Mouse (Mus musculus) left cerebral cortex, postnatal 36 days (tissue): ENCODE data around the gene Pmel. TPM values are rescaled to one million over a fixed set of nuclear protein-coding genes. Genes with fewer than 3 reads are reported as not detected.
A peak's percentile ranks its signal among the peaks of the same experiment; 100 is the strongest.

Experiments
- DNase-seq, 2 experiments: peaks; one replicate each; pipeline ENCODE4 v3.0.0; 2021 to 2022; ENCODE audit warnings: low spot score in 2 of 2, mixed read lengths in 1 of 2
- intact Hi-C: fragments of 180-260 bp; cut with DNase I; formaldehyde crosslinking; loops from one replicate; pipeline ENCODE4 v1.15.1; 2025
- total RNA-seq, 2 experiments: library from RNA; stranded (reverse); gene quantifications; 2 replicates each; pipeline ENCODE4 v1.2.3; 2021

Gene Pmel
- under 1 TPM; 0.48 to 0.79 TPM for total RNA-seq

DNA sequence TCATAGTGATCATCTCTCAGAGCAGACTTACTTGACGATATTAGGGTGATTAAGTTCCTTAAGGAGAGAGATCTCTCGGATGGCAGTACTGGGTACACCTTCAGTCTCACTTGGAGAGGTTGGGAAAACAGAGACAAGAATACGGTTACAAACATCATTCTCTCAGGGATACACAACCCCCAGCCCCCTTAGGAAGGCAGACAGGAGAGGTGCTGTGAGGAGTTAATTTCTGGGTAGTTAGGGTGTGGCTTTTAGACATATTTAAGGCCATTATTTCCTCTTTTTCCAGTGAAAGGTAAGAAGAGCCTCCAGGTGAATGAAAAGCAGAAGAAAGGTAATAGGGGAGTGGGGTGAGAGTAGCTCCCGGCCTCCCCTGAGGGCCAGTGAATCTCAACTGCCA is at the start of gene Pmel:
Gene Pmel (plus strand): TSS at position 301 of the 400 bp plus-strand sequence.
- intact Hi-C loops = no loop called here
- no peak for DNase-seq

DNA sequence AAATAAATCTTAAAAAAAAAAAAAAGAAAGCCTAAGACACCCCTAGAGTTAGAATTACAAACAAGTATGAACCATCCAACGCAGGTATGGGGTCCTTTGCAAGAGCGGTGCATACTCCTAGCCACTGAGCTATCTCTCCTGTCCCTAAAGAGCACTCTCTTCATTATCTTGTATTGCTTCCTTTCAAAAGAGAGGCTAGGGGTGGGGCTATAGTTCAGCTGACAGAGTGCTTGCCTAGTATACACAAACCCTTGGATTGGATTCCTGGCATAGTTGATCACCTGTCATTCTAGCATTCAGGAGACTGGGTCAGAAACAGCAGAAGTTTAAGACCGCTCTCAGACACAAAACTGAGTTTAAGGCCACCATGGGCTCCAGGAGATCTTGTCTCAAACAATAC is 48.7 kb upstream of the Pmel start:
- intact Hi-C loops = no loop called here
- no peak for DNase-seq

DNA sequence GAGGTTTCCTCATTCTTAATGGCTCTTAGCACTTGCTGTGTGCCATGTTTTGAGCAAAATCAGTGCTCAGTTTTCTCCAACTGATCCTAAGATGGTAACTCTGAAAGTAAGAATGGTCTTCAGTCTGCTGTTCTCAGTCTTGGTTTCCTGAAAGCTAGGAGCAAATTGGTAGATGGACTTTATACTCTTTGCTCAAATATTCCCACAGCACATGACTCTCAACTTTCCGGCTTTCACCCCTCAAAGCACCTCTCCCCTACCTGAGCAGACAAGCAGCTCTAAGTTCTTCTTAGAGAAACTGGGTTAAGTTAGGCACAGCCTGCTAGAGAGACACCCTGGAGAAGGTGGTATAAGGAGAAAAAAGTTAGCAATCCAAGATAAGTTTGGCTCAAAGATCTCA is 47.3 kb upstream of the Pmel start:
- intact Hi-C loops = no loop called here
- DNase-seq = no peak

DNA sequence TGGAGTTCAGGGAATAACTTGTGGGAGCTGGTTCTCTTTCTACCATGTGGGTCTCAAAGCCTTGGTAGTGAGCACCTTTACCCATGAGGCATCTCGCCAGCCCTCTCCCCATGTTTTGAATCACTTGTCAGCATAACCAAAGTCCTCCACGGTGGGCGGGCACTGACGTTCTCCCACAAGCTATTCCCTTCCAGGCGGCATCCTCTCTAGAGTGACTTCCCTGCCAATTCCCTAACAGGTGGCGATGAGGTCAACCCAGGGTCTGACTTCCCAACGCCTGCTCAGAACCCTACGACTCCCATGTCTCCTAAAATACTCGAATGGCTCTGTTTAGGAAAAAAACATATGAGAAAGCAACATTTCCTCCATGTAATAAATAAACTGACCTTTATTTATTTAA is 46.2 kb upstream of the Pmel start:
- intact Hi-C loops = no loop called here
- no peak for DNase-seq

DNA sequence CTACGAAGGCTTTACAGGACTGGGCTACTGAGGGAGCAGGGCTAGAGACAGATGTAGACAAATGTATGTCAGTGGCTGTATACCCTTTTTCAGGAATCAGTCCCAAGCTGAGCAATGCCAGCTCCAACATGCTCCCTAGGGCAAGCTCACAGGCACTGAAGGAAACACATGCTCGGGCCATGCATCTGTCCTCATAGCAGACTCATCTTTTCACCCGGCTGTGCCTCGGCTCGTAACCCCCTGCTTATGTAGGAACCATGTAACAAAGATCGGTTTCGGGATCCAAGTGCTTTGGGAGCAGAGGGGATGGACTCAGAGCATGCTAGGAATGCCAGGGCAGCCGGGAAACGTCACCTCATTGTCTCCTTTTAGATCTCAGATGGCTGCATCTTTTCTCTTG is 44.5 kb upstream of the Pmel start:
- no peak for DNase-seq
- intact Hi-C loops = no loop called here

DNA sequence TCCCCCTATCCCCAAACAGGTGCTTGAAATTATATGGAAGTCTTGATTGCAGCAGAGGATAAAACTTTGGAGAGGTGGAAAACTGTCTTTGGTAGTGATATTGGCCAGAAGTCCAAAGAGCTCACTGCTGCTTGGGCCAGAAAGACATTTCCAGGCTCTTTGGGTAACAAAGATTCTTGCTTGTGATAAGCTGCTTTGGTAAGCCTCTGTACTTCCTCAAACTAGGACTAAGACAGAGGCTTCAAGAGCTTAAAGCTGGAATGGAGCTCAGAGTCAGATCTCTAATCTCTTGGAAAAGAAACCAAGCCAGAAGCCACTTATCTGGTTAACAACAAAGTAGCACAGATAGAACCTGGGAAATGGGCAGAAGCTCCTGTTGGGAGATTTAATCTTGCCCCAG is 41.5 kb upstream of the Pmel start:
- intact Hi-C loops = no loop called here
- DNase-seq = no peak

DNA sequence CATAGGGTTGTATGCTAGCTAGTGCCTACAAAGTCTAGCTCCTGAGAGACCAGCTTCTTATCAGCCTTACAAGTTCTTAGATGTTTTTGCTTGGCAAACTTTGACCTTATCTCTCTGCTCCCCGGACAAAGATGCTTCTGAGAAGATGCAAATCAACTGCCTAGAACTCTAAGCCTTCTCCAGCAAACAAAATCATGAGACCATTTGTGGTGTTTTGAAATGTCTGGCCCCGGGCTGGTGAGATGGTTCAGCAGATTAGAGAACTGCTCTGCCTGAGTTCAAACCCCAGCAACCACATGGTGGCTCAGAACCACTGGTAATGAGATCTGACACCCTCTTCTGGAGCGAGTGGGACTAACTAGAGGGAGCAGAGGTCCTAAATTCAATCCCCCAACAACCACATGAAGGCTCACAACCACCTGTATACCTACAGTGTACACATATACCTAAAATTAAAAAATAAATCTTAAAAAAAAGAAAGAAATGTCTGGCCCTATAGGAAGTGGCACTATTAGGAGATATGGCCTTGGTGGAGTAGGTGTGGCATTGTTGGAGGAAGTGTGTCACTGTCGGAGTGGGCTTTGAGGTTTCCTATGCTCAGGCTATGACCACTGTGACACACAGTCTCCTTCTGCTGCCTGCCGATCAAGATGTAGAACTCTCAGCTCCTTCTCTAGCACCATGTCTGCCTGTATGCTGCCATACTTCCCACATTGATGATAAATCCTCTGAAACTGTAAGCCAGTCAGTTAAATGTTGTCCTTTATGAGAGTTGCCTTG is 40.4 kb upstream of the Pmel start:
- intact Hi-C loops = no loop called here
- DNase-seq = no peak

DNA sequence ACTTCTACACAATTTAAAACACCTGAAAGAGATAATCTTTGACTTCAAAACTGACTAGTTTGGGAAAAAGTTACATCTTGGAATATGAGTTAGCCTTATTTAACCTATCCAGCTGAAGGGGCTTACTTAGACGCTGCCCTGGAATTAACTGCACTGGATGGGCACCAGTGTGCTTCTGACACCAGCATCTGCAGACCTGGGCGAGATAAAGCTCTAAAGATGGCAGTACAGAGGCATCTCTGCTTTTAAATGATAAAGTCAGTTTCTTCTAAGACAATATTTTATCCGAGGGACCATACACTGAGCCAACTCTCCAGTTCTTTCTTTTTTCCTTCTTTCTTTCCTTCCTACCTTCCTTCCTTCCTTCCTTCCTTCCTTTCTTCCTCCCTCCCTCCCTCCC is 39.2 kb upstream of the Pmel start:
- DNase-seq = no peak
- intact Hi-C loops = no loop called here

DNA sequence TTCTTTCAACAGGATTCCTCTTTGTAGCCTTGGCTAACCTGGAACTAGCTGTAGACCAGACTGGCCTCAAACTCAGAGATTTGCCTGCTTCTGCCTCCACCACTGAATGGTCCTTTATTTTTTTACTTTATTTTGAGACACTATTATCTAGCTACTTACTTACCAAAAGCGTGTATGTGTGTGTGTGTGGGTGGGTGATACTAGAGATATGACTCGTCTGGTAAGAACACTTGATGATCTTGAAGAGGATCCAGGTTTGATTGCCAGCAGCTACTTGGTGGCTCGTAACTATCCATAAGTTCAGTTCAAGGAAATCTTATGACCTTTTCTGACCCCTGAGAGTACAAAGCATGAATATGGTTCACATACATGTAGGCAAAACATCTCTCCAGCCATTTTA is 38.7 kb upstream of the Pmel start:
- intact Hi-C loops = no loop called here
- DNase-seq = no peak

DNA sequence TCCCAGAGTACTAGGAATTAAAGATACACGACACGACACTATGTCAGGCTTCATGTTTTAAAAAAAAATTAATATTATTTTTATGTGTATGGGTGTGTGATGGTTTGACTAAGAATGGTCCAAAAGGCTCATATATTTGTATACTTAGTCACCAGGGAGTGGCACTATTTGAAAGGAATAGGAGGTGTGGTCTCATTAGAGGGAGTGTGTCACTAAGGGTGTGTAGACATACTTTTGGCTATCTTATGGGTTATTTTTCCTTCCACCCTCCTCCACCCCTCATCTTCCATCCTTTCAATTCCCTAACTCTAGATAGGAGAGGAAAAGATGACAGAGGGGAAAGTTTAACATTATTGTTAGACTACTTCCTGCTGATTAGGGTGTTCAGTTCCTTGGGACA is 38.2 kb upstream of the Pmel start:
- intact Hi-C loops = no loop called here

DNA sequence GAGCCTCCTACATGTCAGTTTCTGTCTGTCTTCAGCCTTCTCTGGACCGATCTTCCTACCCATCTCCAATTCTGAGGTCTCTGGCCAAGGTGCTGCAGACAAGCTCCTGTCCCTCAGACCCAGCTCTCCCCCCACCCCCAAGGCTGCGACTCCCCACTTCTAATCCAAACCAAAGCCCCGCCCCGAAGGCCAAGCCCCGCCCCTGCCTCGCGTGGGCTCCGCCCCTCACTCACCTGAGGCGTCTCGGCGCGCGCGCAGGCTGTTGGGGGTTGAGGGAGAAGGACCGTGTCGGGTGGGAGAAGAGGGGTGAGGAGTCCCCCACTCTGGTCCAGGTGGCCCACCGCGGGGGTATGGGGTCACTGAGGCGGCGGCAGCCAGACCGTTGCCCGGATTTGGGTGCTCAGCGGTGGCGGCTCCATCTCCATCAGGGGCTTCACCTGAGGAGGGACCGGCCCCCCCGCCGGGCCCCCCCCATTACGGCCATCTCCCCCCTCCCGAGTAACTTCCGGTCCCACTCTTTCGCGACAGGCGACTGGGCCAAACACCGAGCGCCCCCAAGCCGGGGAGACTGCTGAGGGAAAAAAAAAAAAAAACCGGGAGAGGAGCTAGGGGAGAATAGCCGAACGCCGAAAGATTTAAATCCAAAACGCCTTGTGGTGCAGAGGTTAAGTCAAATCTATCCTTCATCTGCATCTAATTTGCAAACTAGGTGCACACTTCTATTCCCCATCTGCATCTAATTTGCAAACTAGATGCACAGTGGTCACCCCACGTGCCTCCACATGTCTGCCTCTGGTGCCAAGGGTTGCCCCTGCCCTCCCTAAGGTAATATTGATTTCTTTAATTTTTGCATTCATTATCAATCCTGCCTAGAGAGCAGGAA is 35.0 kb upstream of the Pmel start:
- DNase-seq = peak; percentile 54 to 62
- intact Hi-C loops = loop anchor here (2.0 kb wide), 1 partner anchor 24 kb away; the partner anchor contains the start of gene Ikzf4

More for the DNA sequence above, 38.2 kb upstream of the Pmel start:
- no peak for DNase-seq

DNA sequence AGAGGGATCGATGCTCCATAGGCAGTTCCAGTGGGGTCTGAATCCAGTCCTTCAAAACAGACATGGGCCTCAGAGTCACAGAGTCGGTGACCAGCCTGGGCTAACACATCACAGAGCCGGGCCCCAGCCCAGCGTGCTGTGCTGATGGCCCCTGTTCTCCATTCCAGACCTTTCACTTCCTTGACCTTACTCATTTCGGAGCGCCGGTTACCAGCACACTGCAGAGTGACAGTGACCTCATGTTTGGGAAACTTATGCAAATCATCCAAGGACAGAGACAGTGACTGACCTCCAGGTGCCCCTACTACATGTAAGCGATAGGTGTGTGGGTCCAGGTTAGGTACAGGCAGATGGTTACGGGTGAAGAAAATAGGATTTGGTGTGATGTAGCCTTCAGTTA is 32.8 kb upstream of the Pmel start:
- intact Hi-C loops = loop anchor here (5.0 kb wide), 2 partner anchors 104 to 124 kb away; partner anchors contain the start of genes Pa2g4, Rpl41 and Zc3h10
- no peak for DNase-seq

DNA sequence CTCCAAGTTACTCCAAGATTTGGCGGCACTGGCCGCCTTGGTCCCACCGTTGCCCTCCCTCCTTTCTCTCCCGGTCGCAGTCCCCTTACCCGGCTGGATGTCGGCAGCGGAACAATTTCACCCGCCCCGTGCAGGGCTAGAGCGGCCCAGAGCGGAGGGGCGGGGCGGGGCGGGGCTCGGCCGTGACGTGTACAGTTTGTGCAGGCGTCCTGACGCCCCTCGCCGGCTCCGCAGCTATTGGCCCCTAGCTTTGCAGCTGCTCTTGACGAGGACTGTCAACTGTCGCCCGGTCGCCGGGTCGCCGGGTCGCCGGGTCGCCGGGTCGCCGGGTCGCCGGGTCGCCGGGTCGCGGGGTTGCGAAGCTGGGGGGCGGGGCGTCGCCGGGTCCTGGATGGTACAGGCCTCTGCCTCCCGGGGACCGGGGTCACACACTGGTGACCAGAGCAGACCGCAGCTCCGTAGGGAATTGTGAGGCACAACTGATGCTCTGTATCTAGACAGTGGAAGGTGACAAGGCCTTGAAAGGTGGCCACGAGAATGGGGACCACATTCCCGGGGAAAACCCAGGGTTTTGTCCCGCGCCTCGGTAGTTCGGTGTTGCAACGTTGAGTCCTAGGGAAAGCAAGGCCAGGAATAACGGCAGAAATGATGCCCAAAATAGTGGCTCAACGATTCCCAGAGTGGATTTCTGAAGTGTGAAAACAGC is 30.1 kb upstream of the Pmel start, which contains the start of gene Suox:
Gene Suox (minus strand): TSS at position 311 of the 706 bp plus-strand sequence.
- peak; percentile 74 to 83 for DNase-seq

DNA sequence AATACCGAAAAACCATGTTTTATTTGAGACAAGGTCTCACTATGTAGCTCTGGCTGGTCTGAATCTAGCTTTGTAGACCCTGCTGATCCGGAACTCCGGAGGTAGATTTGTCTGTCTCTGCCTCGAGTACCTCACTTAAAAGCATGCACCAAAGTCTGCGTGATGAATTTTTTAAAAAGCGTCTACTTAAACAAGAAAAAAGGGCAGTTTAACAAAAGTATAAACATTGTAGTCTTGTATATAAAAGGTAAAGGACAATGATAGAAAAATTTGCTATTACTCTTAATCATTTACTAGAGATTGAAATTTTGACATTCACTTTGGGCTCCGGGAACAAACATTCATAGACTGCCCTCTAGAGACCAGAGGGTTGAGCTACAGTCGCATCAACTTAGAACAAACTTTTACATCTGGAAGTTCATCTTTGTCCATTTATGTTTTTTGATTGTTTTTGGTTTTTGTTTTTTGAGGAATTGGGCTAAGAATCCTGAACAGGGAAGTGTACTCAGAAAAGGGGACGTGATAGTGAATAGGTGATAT is 29.5 kb upstream of the Pmel start:
- intact Hi-C loops = loop anchor here (5.0 kb wide), 2 partner anchors 107 to 127 kb away; partner anchors contain the start of genes Pa2g4, Rpl41 and Zc3h10
- no peak for DNase-seq

More for the DNA sequence above, 30.1 kb upstream of the Pmel start, which contains the start of gene Suox:
- intact Hi-C loops = loop anchor here (2.0 to 5.0 kb wide), 3 partner anchors 47 to 127 kb away; partner anchors contain the start of genes Pa2g4, Rpl41, Rps26 and Zc3h10

DNA sequence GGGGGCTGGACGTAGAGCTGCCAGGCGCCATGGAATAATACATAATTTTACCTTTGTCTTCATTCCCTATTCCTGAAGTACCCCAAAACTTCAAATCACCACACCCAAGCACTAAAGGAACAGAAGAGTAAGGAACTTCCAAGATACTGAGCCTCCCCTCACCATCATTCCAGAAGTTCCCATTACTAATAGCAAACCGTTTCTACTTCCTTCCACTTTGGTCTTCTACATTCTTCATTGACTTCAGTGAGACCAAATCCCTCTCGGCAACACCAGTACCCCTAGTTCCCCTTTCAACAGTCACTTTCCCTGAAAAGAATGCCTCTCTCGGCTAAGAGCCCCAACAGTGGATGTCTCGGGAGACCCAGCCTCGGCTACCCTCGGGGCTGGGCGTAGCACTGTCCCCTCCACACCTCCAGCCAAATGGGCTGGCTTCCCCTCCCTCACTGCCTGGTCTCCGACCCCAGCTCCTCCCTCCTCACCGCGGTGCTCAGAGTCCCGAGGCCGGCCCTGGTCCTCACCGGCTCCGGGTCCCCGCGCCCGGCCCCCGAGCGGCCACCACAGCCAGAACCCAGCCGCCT is 8.5 kb upstream of the Pmel start:
- intact Hi-C loops = loop anchor here (5.0 kb wide), 1 partner anchor 52 kb away; the partner anchor contains the start of gene Pym1
- no peak for DNase-seq

DNA sequence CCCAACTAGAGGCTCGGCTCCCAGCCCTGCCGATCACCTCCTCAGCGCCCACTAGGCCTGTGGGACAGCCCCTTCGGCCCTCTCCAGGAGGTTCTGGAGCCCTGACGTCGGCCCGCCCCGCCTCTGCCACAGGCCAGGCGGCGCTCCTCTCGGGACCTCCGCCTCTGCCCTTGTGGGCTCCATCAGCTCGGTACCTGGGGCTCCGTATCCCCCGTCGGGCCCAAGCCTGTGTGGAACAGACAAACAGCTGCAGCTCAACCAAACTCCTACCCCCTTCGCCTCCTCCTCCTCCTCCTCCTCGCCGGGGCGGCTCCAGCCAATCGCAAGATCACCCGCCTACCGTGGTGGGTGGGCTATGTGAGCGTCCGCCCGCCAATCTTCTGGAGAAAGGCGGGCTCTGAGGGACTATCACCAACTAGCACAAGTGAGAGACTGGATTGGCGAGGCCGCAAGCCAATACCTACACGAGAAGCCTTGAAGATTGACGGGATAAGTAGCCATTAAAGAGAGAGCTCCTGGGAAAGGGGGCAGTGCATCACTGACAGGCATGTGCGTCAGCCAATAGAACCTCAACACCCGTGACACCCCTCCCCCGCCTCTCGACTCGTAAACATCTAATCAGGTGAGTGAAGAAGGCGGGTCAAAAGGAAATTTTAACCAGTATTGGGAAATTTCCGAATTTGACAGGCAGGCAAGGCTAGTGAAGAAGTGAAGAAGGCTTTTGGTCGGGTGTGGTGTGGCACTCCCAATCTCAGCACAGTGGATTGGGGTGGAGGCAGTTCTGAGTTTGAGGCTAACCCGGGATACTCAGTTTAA is 7.8 kb upstream of the Pmel start, which contains the start of gene Rab5b:
Gene Rab5b (minus strand): TSS at position 273 of the 816 bp plus-strand sequence.
- intact Hi-C loops = loop anchor here (5.0 kb wide), 1 partner anchor 51 kb away; the partner anchor contains the start of gene Pym1
- peak; percentile 99 for DNase-seq

DNA sequence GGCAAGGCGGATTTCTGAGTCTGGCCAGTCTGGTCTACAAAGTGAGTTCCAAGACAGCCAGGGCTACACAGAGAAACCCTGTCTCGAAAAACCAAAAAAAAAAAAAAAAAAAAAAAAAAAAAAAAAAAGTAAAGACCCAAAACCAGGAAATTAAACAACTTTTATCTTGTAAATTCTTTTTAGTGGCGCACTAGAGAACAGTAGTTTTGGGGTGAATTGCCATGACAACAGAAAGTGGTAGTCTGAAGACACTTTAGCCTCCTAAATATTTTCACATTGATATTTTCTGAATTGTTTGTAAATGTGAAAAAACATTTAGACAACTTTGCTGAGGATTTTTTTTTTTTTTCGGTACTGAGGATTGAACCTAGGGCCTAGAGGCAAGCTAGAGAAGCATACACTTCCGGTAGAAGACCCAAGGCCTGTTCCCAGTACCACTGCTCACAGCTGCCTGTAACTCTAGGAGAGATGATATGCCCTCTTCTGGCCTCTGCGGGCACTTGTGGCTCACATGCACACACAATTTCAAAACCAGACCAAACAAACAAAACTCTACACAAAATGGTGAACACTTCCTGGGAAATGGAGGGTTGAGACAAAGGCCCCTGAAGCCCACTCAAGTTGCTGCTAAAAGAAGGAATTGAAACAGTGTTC is 6.8 kb upstream of the Pmel start:
- no peak for DNase-seq
- intact Hi-C loops = loop anchor here (5.0 kb wide), 1 partner anchor 50 kb away; the partner anchor contains the start of gene Pym1
